Mouse (Mus musculus): Measurements from ENCODE around the gene Col7a1.
A peak's percentile ranks its signal among the peaks of the same experiment; 100 is the strongest.

The Col7a1 gene

DNA sequence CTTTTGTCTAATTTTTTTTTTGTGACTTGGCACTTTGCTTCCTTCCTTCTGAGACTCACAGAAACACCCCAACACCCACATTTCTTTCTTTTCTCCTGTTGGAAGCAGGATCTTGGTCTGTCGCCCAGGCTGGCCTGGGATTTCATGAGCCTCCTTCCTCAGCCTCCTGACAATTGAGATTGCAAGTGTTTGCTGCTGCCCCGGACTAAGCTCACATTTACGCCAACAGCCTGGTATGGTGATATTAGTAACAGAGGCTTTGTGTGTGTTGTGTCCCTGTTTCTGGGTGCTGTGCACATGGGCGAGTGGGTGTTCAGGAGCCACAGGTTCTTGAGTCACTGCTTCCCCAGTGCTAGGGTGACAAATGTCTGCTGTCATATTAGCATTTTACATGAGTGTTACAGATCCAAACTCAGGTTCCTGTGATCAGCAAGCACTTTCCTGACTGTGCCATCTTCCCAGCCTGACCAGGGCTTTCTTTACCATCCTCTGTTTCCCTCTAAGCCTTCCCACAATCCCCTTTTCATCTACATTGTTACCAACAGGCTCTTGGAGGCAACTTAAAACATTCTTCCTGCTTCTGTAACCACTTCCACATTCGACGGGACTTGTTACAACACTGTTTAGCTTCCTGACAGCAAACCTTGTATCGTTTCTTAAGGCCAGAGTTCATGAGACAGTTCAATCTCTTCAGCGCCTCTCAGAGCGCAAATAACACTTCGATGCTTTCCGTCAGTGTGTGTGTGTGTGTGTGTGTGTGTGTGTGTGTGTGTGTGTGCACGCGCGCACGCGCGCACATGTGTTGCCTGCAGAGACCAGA is 69.7 kb downstream of the Col7a1 start:
- DNase-seq (ENCODE audit: low spot score): peak; percentile 57

DNA sequence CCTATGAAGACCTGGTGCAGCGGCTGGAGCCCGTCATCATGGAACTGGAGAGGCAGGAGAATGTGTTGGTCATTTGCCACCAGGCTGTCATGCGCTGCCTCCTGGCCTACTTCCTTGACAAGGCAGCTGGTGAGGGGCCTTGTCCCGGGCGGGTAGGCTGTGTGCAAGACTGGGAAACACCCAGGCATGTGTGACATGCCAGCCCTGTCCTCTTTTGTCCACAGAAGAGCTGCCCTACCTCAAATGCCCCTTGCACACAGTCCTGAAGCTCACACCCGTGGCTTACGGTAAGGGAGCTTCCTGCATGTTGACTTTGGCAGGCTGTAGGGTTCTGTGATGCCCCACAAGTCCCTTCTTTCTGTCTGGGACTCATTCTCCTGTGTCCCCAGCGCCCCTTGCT is 74.1 kb downstream of the Col7a1 start:
- DNase-seq (ENCODE audit: low spot score): no peak

GRCm38 (mm10) chr9:109028421-109028820 is 75.0 kb downstream of the Col7a1 start:
- no peak for DNase-seq (ENCODE audit: low spot score)

GRCm38 (mm10) chr9:109028919-109029318 is 75.5 kb downstream of the Col7a1 start:
- DNase-seq (ENCODE audit: low spot score): no peak

GRCm38 (mm10) chr9:109030312-109030711 is 76.9 kb downstream of the Col7a1 start:
- DNase-seq (ENCODE audit: low spot score): no peak

DNA sequence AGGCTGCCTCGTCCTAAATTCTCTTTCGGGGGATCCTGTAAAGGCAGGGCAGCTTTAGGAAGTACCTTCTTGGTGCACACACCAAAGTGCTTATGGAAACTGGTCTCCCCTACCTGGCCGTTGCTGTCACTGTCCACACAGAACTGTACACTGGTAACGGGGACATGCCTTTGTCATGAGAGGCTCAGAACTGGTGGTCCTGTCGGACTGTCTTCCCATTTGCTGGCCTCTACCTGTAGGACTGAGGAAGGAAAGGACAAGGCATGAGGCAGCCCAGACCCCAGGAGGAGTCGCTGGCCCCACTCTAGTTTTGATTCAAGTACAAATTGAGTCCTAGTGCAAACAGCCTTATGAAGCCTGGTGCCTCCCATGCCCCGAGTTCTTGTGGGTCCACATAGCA is 77.6 kb downstream of the Col7a1 start:
- no peak for DNase-seq (ENCODE audit: low spot score)

DNA sequence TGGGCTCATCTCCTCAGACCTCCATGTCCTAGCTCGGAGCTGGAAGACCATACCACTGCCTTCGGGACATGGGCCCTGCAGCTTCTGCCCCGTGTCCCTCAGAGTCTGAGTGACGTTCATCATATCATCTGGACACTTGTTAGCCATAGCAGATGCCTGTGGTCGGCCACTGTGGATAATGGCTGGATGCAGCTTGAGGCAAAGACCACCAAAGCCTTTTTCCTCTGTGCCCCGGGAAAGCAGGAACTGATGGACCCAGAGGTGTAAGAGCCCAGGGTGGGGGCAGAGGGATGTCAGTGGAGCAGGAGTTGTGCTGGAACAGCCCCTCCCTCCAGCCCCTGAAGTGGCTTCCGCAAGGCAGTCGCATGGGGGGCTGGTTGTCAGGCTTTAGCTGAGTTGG is 78.3 kb downstream of the Col7a1 start:
- no peak for DNase-seq (ENCODE audit: low spot score)

GRCm38 (mm10) chr9:109032435-109032834 is 79.0 kb downstream of the Col7a1 start:
- no peak for DNase-seq (ENCODE audit: low spot score)
